Mouse (Mus musculus): ENCODE data around the gene Fxyd3.

Gene Fxyd3

GRCm38 (mm10) chr7:31049846-31050281, 26.6 kb downstream of the Fxyd3 start:
- in situ Hi-C loops (cut with MboI, MseI): loop anchor here (5.0 to 10.0 kb wide), 2 partner anchors 127 to 1535 kb away; partner anchors contain the start of gene Sipa1l3

DNA sequence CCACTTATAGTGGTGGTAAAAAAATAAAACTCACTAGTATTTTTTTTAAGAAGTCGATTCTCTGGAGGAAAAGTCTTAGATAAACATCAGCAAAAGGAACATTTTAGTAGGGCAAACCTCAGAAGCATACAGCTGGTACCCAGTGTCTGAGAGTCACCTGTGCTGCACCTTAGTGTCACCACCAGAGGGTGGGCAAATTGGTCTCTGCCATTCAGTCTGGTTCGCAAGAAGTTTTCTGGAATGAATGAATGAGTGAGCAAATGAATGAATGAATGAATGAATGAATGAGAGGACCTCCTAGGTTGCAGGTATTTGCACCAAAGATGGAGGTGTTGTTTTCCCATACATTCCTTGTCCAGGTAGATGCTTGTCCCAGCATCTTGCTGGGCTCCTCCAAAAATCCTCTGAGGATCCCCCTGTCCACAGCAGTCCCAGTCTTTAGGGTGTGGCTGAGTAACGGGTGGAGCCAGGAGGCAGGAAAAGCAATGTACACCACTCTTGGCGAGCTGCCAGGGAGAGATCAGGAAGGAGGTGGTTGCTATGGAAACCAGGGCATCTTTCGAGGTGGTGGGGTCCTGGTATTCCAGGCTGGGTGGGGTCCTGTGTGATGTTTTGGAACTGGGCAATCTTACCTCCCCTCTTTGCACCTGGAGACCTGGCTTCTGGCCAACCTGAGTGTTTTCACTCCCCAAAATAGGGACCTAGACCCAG, 27.2 kb downstream of the Fxyd3 start:
- in situ Hi-C loops (cut with MboI, MseI): loop anchor here (5.0 to 10.0 kb wide), 2 partner anchors 128 to 1534 kb away; partner anchors contain the start of gene Sipa1l3

- in situ Hi-C loops (cut with MboI, MseI): loop anchor here (10.0 kb wide), 1 partner anchor 1528 kb away; the partner anchor contains the start of gene Sipa1l3
These were observed 34.0 kb downstream of the Fxyd3 start, which contains the start of gene Fxyd5 for GRCm38 (mm10) chr7:31042431-31042910. Gene Fxyd5 (minus strand): TSS chr7:31042481.

DNA sequence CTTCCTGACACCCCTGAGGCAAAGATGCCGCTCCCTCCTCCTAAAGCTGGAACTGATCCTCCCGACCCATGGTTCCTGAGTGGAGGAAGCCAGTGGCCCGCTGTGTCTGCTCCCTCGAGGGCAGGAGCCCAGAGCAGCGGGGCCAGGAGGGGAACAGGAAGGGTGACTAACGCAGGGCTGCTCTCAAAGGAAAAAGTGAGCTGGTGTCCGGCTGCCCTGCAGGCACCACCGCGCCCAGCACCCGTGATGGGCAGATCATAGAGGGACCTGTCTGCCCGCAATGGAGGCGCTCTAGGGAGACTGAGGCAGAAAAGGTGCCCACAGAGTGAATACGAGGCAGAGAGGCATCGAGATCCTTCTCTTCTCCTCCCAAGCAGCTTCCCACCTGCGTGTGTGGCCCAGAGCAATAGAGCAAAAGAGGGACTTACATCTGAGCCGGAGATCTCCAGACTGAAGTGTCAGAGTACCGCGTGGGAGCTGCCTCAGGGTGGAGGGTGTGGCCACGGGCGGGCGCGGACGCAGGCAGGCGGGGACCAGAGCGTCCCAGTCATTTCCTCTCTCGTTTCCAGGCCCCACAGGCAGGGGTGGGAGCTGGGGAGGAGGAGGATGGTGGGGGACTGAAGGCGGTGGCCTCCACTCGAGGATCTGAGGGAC, 34.7 kb downstream of the Fxyd3 start:
- in situ Hi-C loops (cut with MboI, MseI): loop anchor here (10.0 kb wide), 1 partner anchor 1527 kb away; the partner anchor contains the start of gene Sipa1l3

- in situ Hi-C loops (cut with MboI, MseI): loop anchor here (10.0 kb wide), 1 partner anchor 1526 kb away; the partner anchor contains the start of gene Sipa1l3
These were observed 35.5 kb downstream of the Fxyd3 start for GRCm38 (mm10) chr7:31041023-31041407.

GRCm38 (mm10) chr7:31040281-31041022, 36.1 kb downstream of the Fxyd3 start:
- in situ Hi-C loops (cut with MboI, MseI): loop anchor here (10.0 kb wide), 1 partner anchor 1526 kb away; the partner anchor contains the start of gene Sipa1l3

DNA sequence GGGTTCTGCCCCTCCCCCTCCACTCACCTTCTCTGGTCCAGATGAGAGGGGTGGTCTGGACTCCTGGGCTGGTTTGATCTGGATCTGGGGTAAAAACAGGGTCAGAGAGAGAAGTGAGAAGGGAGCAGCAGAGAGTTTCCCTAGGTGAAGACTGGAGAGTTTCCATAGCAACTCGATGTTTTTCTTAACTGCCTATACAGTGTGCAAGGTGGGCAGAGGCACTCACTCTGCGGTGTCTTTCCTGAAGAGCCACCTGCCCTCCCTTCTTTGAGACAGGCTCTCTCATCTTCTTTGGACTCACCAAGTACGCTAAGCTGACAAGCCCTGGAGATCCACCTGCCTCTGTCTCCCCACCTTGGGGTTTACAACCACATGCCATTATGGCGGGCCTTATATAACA, 37.5 kb downstream of the Fxyd3 start:
- in situ Hi-C loops (cut with MboI, MseI): no loop called here

DNA sequence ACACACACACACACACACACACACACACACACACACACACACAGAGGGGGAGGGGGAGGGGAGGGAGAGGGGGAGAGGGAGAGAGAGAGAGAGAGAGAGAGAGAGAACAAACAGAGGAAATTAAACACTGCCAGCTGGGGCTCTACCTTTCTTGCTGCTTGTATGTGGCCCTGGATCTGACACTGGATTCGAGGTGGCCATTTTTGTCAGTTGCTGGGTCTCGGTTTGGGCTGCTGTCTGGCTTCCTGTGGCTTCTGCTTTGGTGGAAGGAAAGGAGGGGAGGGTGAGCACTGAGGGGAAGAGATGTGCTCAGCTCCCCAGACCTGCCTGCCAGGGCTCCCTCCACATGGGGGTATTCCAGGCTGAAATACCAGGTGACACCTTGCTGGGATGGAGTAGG, 38.8 kb downstream of the Fxyd3 start:
- in situ Hi-C loops (cut with MboI, MseI): no loop called here

GRCm38 (mm10) chr7:31036917-31037316, 39.6 kb downstream of the Fxyd3 start:
- in situ Hi-C loops (cut with MboI, MseI): no loop called here

- in situ Hi-C loops (cut with MboI, MseI): no loop called here
These were observed 41.2 kb downstream of the Fxyd3 start for GRCm38 (mm10) chr7:31035291-31035690.

DNA sequence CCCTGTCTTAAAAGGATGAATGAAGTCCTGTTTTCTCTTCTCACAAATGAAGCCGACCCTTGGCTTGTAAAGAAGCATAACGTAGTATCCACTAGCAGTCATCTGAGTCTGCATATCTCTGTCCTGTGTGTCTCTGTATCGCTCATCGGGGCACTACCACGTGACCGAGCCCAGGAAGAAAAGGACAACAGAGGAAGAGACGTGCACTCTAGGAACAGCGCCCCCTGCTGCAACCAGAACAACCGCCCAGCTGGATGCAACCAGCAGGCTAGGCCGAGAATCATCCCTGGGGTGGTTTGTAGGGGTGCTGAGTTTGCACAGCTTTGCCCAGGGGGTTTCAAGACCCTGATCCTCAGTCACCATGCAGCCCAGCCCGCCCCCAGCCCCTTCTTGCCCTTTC, 41.7 kb downstream of the Fxyd3 start:
- in situ Hi-C loops (cut with MboI, MseI): no loop called here

- in situ Hi-C loops (cut with MboI, MseI): no loop called here
These were observed 42.9 kb downstream of the Fxyd3 start for GRCm38 (mm10) chr7:31033409-31034165.

GRCm38 (mm10) chr7:31031731-31032130, 44.8 kb downstream of the Fxyd3 start:
- in situ Hi-C loops (cut with MboI, MseI): no loop called here

DNA sequence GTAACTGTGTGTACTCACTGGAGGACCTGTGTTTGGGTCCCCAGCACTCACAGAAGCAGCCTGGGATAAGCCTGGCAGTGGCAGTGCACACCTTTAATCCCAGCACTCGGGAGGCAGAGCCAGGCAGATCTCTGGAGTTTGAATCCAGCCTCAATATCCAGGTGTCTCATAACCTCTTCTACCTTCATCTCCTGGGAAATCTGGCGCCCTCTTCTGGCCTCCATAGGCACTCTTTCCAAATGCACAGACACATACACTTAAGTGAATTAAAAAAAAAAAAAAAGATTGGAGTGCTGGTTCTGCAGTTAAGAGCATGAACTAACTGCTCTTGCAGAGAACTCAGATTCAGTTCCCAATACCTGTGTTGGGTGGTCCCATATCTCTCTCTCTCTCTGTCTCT, 45.8 kb downstream of the Fxyd3 start:
- in situ Hi-C loops (cut with MboI, MseI): no loop called here

GRCm38 (mm10) chr7:31028609-31029008, 47.9 kb downstream of the Fxyd3 start:
- in situ Hi-C loops (cut with MboI, MseI): loop anchor here (5.0 kb wide), 1 partner anchor 41 kb away; no protein-coding TSS in a partner anchor

Measured in T-helper 1 cell (primary cell).